Mouse (Mus musculus): ENCODE results near the gene Car4.

- peak; percentile 70 for TF ChIP-seq CTCF (IDR thresholded peaks at IDR 0.05; ENCODE audit: low read depth)
- TF ChIP-seq EP300 (IDR thresholded peaks at IDR 0.05; ENCODE audit: low read depth) = no peak
These were observed 38.3 kb upstream of the Car4 start for GRCm38 (mm10) chr11:84919276-84919675.
